Mouse (Mus musculus) liver, embryonic 15.5 days (tissue): ENCODE data around the gene Rhot2. TPM values are rescaled to one million over a fixed set of nuclear protein-coding genes. Genes with fewer than 3 reads are reported as not detected.

Source experiments
- ATAC-seq: fragments of 200-750 bp; cut with Nextera tagmentation; 2 replicates; pipeline ENCODE4 v1.8.0; 2017; ENCODE audit warnings: moderate number of reproducible peaks, mild to moderate bottlenecking, moderate library complexity; ENCODE audit not compliant: insufficient read depth
- H3K27ac ChIP-seq: fragments of 300-500 bp; sonication (generic); replicated peaks from 2 replicates; pipeline ENCODE4 v1.5.1; 2015; ENCODE audit warnings: mild to moderate bottlenecking, inconsistent platforms
- H3K27me3 ChIP-seq: fragments of 300-500 bp; sonication (generic); 2 replicates; pipeline ENCODE4 v1.6.1; 2015; ENCODE audit warnings: mild to moderate bottlenecking, inconsistent platforms
- H3K36me3 ChIP-seq: fragments of 300-500 bp; sonication (generic); replicated peaks from 2 replicates; pipeline ENCODE4 v1.6.1; 2015; ENCODE audit warnings: moderate library complexity, mild to moderate bottlenecking, inconsistent platforms
- H3K4me1 ChIP-seq: fragments of 300-500 bp; sonication (generic); replicated peaks from 2 replicates; pipeline ENCODE4 v1.6.1; 2015; ENCODE audit warnings: inconsistent platforms
- H3K4me2 ChIP-seq: fragments of 300-500 bp; sonication (generic); 2 replicates; pipeline ENCODE4 v1.6.1; 2015; ENCODE audit warnings: moderate library complexity, mild to moderate bottlenecking, inconsistent platforms
- H3K4me3 ChIP-seq: fragments of 300-500 bp; sonication (generic); replicated peaks from 2 replicates; pipeline ENCODE4 v1.5.1; 2015; ENCODE audit warnings: mild to moderate bottlenecking, inconsistent platforms
- H3K9ac ChIP-seq: fragments of 300-500 bp; sonication (generic); 2 replicates; pipeline ENCODE4 v1.6.1; 2015; ENCODE audit warnings: moderate library complexity, mild to moderate bottlenecking, inconsistent platforms
- H3K9me3 ChIP-seq: fragments of 300-500 bp; sonication (generic); replicated peaks from 2 replicates; pipeline ENCODE4 v1.6.1; 2016; ENCODE audit warnings: inconsistent platforms
- WGBS: fragments of 180-500 bp; shearing (Covaris S2); methylation state at CpG from one replicate; pipeline ENCODE4 v1.1.7; 2015; ENCODE audit warnings: mixed read lengths; ENCODE audit not compliant: insufficient replicate concordance; 5-methylcytosine and 5-hydroxymethylcytosine counted together
- polyA plus RNA-seq: library from polyadenylated mRNA; unstranded; fragments of >200 nt; fragmentation: Nextera tagmentation; extraction: Ambion mirVana; gene quantifications from 2 replicates; pipeline ENCODE4 v1.2.1, GENCODE M21; 2015

Gene Rhot2
- polyA plus RNA-seq, 1 experiment from 2014 or later = 10.8 TPM

DNA sequence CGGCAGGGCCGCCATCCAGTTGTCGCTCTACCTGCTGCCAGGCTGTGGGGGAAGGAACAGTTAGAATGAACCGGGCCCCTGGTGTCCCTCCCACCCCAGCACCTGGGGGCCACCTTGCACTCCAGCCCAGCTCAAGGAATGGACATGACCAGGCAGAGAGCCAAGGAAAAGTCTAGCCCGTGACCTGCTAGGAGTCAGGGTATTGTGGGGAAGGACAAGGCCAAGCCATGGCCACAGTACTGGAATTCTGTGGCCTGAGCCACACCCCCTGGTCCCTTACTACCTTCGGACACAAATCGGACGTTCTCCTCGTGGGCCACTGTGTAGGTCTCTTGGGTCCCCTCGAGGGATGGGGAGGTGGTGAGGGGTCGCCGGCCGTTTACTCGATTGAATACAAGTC is 19.7 kb upstream of the Rhot2 start:
- peaks cover 63% of the 10 kb centered on the region for H3K4me1 ChIP-seq
- H3K4me2 ChIP-seq = no peak overlapping the region
- no peaks in the 10 kb centered on the region for H3K9me3 ChIP-seq
- 85% methylated on average over 14 of the region's 14 CpGs for WGBS
- no peak overlapping the region for H3K27ac ChIP-seq
- no peak overlapping the region for H3K4me3 ChIP-seq
- H3K36me3 ChIP-seq = peaks cover 20% of the 10 kb centered on the region
- no peaks in the 10 kb centered on the region for H3K27me3 ChIP-seq
- no peak for ATAC-seq
- H3K9ac ChIP-seq = no peak overlapping the region

DNA sequence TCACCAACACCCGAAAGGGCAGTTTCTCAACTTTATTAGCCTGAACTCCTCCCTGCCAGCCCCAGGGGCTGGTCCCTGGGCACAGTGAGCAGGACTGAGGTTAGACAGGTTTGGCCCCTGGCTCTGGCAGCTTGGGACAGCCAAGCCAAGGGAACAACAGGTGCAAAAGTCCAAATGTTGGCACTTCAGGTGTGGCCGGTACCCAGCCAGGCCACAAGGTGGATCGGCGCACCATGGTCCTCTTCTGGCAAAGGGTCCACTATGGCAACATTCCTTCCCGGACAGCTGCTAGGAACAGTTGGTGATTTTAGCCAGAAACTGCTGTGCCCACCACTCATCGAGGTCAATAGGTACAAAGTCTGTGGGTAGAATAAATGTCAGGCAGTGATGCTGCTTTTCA is 19.0 kb upstream of the Rhot2 start:
- Histone ChIP-seq H3K9me3 (no peaks in the 10 kb centered on the region), H3K27ac (no peak overlapping the region), H3K9ac (no peak overlapping the region), H3K4me1 (peaks cover 59% of the 10 kb centered on the region), H3K4me3 (no peak overlapping the region), H3K4me2 (no peak overlapping the region), H3K36me3 (peaks cover 20% of the 10 kb centered on the region), H3K27me3 (no peaks in the 10 kb centered on the region)
- WGBS = 79% methylated on average over 6 of the region's 6 CpGs
- no peak for ATAC-seq

DNA sequence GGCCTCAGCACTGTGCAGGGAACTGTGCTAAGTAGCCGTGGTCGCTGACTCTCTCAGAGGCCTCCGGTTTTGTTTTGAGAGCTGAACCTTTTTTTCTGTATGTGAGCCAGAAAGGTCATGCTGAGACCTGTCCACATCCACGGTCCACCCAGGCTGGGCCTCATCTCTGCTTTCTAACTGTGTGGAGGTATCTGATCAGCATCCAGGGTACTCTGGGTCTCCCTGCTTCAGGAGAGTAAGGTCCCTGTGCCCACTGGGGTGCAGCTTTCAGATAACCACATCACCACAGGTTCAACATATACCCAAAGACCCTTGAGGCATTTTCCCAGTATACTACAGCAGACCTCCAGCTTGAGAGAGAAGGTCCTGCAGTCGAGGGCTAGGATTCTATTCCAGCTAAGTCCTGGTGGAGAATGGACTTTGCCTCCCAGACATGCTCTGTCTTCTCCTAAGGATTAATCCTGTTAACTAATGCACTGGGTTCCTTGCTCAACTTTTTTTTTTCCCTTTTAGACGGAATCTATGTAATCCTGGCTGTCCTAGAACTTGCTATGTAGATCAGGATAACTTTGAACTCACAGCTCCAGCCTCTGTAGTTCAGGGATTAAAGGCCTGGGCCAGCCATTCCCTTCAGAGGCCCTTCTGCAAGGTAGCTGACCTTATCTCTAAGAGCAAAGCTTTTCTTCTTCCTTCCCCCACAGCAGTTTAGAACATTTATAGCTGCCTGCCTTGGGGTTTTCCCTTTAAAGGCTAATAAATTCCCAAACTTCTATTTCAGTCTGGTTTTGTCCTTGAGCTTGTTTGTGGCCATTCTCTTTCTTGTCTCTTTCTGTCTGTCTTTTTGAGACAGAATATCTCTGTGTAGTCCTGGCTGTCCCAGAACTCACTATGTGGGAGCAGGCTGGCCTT is 17.3 kb upstream of the Rhot2 start:
- H3K4me1 ChIP-seq = peaks cover 48% of the 10 kb centered on the region
- peak overlapping the region; percentile 98 for H3K4me2 ChIP-seq
- H3K27ac ChIP-seq = peak overlapping the region; percentile 68
- H3K9me3 ChIP-seq = no peaks in the 10 kb centered on the region
- no peaks in the 10 kb centered on the region for H3K27me3 ChIP-seq
- peak overlapping the region; percentile 80 for H3K4me3 ChIP-seq
- peaks cover 20% of the 10 kb centered on the region for H3K36me3 ChIP-seq
- peak; percentile 12; the same call in 1 of the 2 replicates for ATAC-seq
- WGBS = 7% methylated on average over 6 of the region's 6 CpGs
- H3K9ac ChIP-seq = peak overlapping the region; percentile 75

DNA sequence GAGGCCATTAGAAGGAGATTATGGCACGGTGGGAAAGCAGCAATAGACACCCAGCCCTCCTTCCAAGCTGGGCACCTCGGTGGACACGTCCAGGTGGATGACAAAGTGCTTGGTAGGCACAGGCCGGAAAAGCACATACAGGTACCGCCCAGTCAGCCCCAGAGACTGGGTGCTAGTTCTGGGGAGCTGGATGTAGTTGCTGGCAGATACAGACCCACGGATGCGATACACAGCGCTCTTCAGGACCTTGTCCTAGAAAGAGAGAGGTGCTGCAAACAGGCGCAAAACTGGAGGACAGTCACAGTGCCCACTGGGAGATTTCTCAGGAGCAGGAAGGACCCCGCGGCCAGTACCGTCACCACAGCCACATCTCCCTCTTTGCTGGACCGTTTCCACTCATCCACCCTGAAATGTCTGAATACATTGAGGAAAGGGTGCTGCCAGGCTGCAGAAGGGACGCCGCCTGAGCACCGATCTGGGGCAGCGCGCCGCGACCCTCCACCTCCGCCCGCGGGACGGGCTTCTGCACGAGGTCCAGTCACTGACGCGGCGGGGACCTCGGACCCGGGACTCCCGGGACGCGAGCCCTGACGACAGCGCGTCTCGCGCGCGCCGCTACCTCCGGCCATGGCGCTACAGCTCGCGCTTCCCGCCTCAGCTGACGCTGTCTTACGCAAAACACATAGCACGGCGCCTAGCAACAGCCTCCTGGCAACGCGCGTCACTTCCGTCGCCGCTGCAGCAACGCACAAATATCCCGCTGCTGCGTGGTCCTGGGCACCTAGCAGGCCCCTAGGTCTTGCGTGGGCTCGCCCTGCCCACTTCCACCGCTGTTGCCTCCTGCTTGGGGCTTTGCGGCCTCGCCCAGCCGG is 16.4 kb upstream of the Rhot2 start, which contains the start of gene Wdr90:
Gene Wdr90 (minus strand): TSS at position 670 of the 872 bp plus-strand sequence.
- Histone ChIP-seq H3K9me3 (no peaks in the 10 kb centered on the region), H3K36me3 (peaks cover 20% of the 10 kb centered on the region), H3K4me2 (peak within 1 kb of the TSS; percentile 98), H3K9ac (peak within 1 kb of the TSS; percentile 75), H3K27ac (peak within 1 kb of the TSS; percentile 68), H3K27me3 (no peaks in the 10 kb centered on the region), H3K4me3 (peak within 1 kb of the TSS; percentile 80), H3K4me1 (peaks cover 39% of the 10 kb centered on the region)
- peak; percentile 85 for ATAC-seq
- WGBS = 4% methylated on average over 65 of the region's 65 CpGs

DNA sequence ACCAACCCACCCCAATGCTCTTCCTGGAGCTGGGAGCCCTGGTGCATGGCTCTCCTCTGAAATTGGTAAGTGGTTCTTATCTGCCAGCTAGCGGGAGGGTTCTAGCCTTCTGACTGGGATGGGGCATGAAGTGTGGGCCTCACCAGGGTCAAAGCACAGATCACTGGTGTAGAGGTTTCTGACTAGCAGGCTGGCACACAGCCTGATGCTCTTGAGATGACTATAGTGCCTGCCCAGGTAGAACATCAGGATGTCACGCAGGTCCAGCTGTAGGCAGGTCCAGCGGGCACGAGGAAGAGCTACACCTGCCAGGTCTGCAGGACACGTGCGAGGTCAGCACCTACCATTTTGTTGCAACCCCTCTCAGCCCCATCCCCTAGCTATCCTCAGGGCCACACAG is 15.6 kb upstream of the Rhot2 start:
- Histone ChIP-seq H3K36me3 (peaks cover 22% of the 10 kb centered on the region), H3K9ac (peak overlapping the region; percentile 75; the same call in 1 of the 2 replicates), H3K4me1 (peaks cover 36% of the 10 kb centered on the region), H3K27me3 (no peaks in the 10 kb centered on the region), H3K4me3 (peak overlapping the region; percentile 80), H3K9me3 (no peaks in the 10 kb centered on the region), H3K4me2 (peak overlapping the region; percentile 98), H3K27ac (no peak overlapping the region)
- ATAC-seq = no peak
- WGBS = 80% methylated on average over 6 of the region's 6 CpGs

DNA sequence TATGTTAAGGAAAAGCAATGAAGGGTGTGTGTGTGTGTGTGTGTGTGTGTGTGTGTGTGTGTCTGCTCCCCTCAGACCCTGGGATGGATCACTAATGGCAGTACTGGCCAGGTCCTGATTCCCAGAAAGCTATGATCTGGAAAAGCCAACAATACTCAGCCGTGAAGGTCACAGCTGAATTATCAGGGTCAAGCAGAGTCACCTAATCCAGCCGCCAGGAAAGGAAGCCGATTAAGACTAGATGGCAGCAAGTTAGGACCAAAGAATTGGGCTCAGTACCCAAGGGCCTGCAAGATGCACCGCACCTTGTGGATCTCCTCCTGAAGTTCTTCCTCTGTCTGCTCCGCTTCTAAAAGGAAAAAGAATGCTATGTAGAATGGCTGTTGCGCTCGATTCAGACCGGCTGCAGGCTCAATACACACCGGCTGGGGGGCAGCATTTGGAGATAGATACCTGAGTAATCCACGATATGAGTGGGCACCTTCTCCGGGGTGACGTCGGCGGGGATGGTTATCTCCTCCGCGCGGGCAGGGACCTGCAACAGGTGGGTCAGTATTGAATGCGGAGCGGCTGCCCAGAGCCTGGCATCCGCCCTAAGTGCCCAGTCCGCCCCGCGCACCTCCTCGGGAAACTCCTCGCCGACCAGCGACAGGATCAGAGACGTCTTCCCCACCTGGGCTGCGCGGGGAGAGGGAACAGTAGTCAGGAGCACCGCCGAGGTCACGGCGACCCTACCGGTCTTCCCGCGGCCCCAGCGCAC is 835 bp downstream of the Rhot2 start:
- Histone ChIP-seq H3K9ac (peak overlapping the region; percentile 85), H3K9me3 (no peaks in the 10 kb centered on the region), H3K4me2 (peak overlapping the region; percentile 88), H3K36me3 (peaks cover 69% of the 10 kb centered on the region), H3K27me3 (no peaks in the 10 kb centered on the region), H3K4me3 (peak overlapping the region; percentile 93), H3K4me1 (peaks cover 53% of the 10 kb centered on the region), H3K27ac (peak overlapping the region; percentile 90)
- ATAC-seq = peak; percentile 51
- 2% methylated on average over 38 of the region's 38 CpGs for WGBS

DNA sequence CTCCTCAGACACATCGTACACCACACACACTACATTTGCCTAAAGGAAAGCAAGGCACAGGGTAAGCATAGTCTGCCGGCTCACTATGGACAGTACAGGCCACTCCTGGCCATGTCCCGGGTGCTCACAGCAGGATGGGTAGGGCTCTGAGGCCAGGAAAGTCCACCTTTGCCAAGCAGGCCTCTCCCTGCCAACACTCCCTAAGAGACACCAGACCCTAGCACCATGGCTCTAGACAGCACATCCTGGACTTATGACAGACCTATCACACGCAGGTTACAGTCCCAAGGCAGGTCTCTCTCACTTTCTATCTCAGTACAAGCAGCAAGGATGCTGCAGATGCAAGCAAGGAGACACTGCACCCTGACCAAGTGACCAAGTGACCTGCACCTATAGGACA is 1.5 kb downstream of the Rhot2 start:
- peak overlapping the region; percentile 88 for H3K4me2 ChIP-seq
- H3K27me3 ChIP-seq = no peaks in the 10 kb centered on the region
- ATAC-seq = no peak
- H3K9ac ChIP-seq = peak overlapping the region; percentile 85
- no peaks in the 10 kb centered on the region for H3K9me3 ChIP-seq
- H3K4me3 ChIP-seq = peak overlapping the region; percentile 93
- peak overlapping the region; percentile 90 for H3K27ac ChIP-seq
- 80% methylated on average over 4 of the region's 4 CpGs for WGBS
- H3K36me3 ChIP-seq = peaks cover 68% of the 10 kb centered on the region
- peaks cover 57% of the 10 kb centered on the region for H3K4me1 ChIP-seq

DNA sequence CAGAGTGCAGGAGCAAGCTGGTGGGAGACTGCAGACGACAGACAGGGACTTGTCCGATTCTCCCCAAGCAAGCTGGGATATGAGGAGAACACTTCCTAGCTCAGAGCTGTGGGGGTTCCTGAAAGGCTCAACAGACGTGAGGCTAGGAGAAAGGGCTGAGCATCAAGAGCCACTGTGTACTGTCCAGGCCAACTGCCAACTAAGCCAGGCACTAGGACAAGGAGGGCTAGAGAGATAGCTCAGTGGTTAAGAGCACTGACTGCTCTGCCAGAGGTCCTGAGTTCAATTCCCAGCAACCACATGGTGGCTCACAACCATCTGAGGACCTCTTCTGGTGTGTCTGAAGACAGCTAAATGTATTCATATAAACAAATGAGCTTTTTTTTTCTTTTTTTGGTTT is 2.1 kb downstream of the Rhot2 start:
- 79% methylated on average over 3 of the region's 3 CpGs for WGBS
- no peak overlapping the region for H3K9ac ChIP-seq
- no peak for ATAC-seq

DNA sequence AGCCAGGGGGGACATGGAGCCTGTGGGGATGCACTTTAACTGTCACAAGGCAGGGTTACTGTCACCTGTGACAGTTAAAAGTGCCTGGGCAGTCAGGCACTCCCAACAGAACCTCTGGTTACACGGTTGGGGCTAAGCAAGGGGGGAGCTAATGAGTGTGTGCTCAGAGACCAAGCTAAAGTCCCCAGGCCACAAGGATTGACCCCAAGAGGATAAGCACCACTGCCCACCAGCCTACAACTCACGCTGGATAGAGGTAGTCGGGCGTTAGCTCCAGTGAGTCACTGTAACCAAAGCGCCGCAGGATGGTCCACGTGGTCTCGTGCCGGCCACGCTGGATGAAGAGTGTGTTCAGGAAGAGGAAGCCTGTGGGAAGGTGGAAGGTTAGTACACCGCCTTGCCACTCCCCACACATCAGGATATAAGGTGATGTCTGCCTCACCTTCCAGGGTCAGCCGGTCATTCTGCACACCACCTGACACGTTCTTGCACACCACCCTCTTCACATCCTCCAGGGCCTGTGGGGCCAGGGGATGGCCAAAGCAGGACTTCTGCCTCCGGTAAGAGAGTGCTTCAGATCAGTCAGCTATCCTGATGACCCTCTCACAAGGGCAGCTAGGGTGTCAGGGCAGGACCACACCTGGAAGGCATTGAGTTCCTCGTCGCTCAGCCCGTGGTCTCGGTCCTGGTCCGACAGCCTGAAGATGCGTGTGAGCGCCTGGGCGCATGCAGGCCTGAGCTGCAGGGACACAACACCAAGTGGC is 3.4 kb downstream of the Rhot2 start, which contains the start of gene Gm20683:
Gene Gm20683 (minus strand): TSS at position 647 of the 764 bp plus-strand sequence.
- no peak within 1 kb of the TSS for H3K27ac ChIP-seq
- no peak within 1 kb of the TSS for H3K4me3 ChIP-seq
- no peaks in the 10 kb centered on the region for H3K9me3 ChIP-seq
- peaks cover 72% of the 10 kb centered on the region for H3K36me3 ChIP-seq
- peak within 1 kb of the TSS; percentile 88; the same call in 1 of the 2 replicates for H3K4me2 ChIP-seq
- no peak within 1 kb of the TSS for H3K9ac ChIP-seq
- no peaks in the 10 kb centered on the region for H3K27me3 ChIP-seq
- peaks cover 75% of the 10 kb centered on the region for H3K4me1 ChIP-seq
- no peak for ATAC-seq
- WGBS = 89% methylated on average over 22 of the region's 22 CpGs

More for the DNA sequence above, 2.1 kb downstream of the Rhot2 start:
- Histone ChIP-seq H3K36me3 (peaks cover 69% of the 10 kb centered on the region), H3K27ac (no peak overlapping the region), H3K27me3 (no peaks in the 10 kb centered on the region), H3K9me3 (no peaks in the 10 kb centered on the region), H3K4me3 (no peak overlapping the region), H3K4me1 (peaks cover 63% of the 10 kb centered on the region), H3K4me2 (peak overlapping the region; percentile 88; the same call in 1 of the 2 replicates)

DNA sequence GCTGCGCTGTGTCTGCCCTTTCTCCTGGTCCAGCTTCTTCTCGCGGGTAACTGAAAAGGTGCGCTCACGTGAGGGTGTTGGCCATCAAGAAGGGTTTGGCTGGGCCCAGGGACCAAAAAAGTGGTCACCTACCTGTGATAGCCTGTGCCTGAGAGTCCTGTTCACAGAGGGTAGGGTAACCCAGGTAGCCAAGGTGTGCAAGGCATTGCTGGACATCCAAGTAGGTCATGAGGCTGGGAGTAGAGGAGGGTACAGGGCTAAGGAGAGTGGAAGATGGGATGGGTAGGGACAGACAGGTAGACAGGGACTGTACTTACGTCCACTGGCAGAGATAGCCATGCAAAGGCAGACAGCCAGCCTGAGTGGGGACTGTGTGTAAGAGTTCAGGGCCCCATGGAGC is 4.1 kb downstream of the Rhot2 start:
- Histone ChIP-seq H3K9me3 (no peaks in the 10 kb centered on the region), H3K4me3 (no peak overlapping the region), H3K4me1 (peaks cover 82% of the 10 kb centered on the region), H3K4me2 (no peak overlapping the region), H3K27me3 (no peaks in the 10 kb centered on the region), H3K27ac (no peak overlapping the region), H3K9ac (no peak overlapping the region), H3K36me3 (peaks cover 66% of the 10 kb centered on the region)
- ATAC-seq = no peak
- 86% methylated on average over 6 of the region's 6 CpGs for WGBS
